Mouse (Mus musculus) thymus, adult 2 months (tissue): ENCODE data around the gene Dcdc2c.

ENCODE experiments used
- CTCF ChIP-seq: fragments of 200-500 bp; IDR thresholded peaks from 2 replicates; pipeline ENCODE4 v1.5.1; 2012; ENCODE audit warnings: mild to moderate bottlenecking, control low read depth, low read length, moderate library complexity, borderline replicate concordance; ENCODE audit not compliant: control insufficient read depth, poor library complexity, insufficient read depth; ENCODE audit errors: extremely low read depth
- POLR2A ChIP-seq: fragments of 200-500 bp; IDR thresholded peaks from 2 replicates; pipeline ENCODE4 v1.6.1; 2012; ENCODE audit warnings: mild to moderate bottlenecking, low read length, control low read depth, moderate library complexity; ENCODE audit not compliant: control insufficient read depth, poor library complexity, insufficient read depth; ENCODE audit errors: extremely low read depth

DNA sequence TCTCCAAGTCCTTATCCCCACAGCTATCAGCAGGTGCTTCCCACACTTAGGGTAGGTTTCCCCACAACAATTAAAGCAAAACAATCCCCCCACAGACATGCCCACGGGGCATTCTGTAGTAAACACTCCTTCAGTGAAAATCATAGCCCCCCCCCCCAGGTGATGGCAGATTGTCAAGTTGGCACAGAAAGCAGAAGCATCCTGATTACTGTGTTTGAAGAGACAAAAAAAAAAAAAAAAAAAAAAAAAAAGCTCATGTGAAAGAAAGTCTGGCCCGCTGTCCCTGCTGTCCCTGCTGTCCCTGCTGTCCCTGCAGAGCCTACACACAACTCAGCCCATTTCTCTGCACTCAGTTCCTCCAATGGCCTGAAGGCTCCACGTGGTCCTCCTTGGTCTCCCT lies 31.8 kb upstream of the Dcdc2c start:
- TF ChIP-seq POLR2A (no peak), CTCF (no peak)
